Mouse (Mus musculus) neural tube, embryonic 15.5 days (tissue): ENCODE data around the gene Daam1. TPM values are rescaled to one million over a fixed set of nuclear protein-coding genes. Genes with fewer than 3 reads are reported as not detected.

Source experiments
- ATAC-seq: fragments of 200-750 bp; cut with Nextera tagmentation; 2 replicates; pipeline ENCODE4 v1.8.0; 2017; ENCODE audit warnings: mild to moderate bottlenecking, moderate TSS enrichment, moderate library complexity; ENCODE audit not compliant: low FRiP score
- H3K27ac ChIP-seq: fragments of 300-500 bp; sonication (generic); replicated peaks from 2 replicates; pipeline ENCODE4 v1.5.1; 2015; ENCODE audit warnings: mild to moderate bottlenecking, inconsistent platforms
- H3K27me3 ChIP-seq: fragments of 300-500 bp; sonication (generic); replicated peaks from 2 replicates; pipeline ENCODE4 v1.6.1; 2015; ENCODE audit warnings: inconsistent platforms
- H3K36me3 ChIP-seq: fragments of 300-500 bp; sonication (generic); 2 replicates; pipeline ENCODE4 v1.6.1; 2015; ENCODE audit warnings: inconsistent platforms
- H3K4me1 ChIP-seq: fragments of 300-500 bp; sonication (generic); 2 replicates; pipeline ENCODE4 v1.6.1; 2015; ENCODE audit warnings: inconsistent platforms
- H3K4me2 ChIP-seq: fragments of 300-500 bp; sonication (generic); 2 replicates; pipeline ENCODE4 v1.6.1; 2015; ENCODE audit warnings: inconsistent platforms, mild to moderate bottlenecking, moderate library complexity
- H3K4me3 ChIP-seq: fragments of 300-500 bp; sonication (generic); replicated peaks from 2 replicates; pipeline ENCODE4 v1.5.1; 2015; ENCODE audit warnings: mild to moderate bottlenecking, inconsistent platforms
- H3K9ac ChIP-seq: fragments of 300-500 bp; sonication (generic); replicated peaks from 2 replicates; pipeline ENCODE4 v1.6.1; 2015; ENCODE audit warnings: mild to moderate bottlenecking, inconsistent platforms
- H3K9me3 ChIP-seq: fragments of 300-500 bp; sonication (generic); replicated peaks from 2 replicates; pipeline ENCODE4 v1.6.1; 2016; ENCODE audit warnings: inconsistent platforms
- WGBS: fragments of 180-500 bp; shearing (Covaris S2); methylation state at CpG from one replicate; pipeline ENCODE4 v1.1.7; 2015; ENCODE audit warnings: mixed read lengths; 5-methylcytosine and 5-hydroxymethylcytosine counted together
- polyA plus RNA-seq: library from polyadenylated mRNA; unstranded; fragments of >200 nt; fragmentation: Nextera tagmentation; extraction: Ambion mirVana; gene quantifications from 2 replicates; pipeline ENCODE4 v1.2.1, GENCODE M21; 2015

Daam1 gene
- polyA plus RNA-seq = 21.4 and 24.1 TPM in 2 replicates

DNA sequence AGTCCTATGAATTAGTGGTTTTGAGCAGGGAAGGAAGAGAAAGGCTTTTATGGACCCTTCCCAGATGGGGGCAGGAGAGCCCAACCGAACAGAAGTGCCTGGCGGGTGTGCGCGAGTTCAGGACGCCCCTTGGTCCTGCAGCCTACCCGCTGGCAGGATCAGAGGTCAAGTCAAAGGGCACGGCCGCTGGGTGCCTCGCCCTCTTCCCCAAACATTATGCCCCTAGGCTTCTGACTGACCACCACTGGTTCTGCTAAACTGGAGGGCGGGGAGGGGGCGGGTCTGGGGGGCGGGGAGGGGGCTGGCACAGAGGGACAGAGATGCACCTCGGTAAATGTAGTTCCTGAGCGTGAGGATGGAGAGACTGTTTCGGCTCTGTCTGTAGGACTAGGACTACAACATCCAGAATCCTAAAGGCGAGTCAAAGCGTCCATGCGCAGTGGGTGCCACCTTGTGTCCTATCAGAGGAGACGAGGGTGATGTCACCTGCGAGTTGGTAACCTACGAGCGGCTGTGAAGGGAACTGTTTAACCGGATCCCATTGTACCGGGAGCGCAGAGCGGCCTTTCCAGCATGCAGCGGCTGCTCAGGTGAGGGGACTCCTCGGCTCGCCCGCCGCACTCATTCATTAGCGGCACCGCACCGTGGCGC lies at the start of gene Daam1:
Gene Daam1, plus strand, starts transcription at position 472 of the 651 bp plus-strand sequence.
- peak within 1 kb of the TSS; percentile 94 for H3K9ac ChIP-seq
- peak within 1 kb of the TSS; percentile 82 for H3K4me3 ChIP-seq
- H3K9me3 ChIP-seq = no peaks in the 10 kb centered on the region
- H3K36me3 ChIP-seq = no peaks in the 10 kb centered on the region
- no peaks in the 10 kb centered on the region for H3K27me3 ChIP-seq
- peaks cover 40% of the 10 kb centered on the region for H3K4me1 ChIP-seq
- peak within 1 kb of the TSS; percentile 72 for H3K4me2 ChIP-seq
- peak; percentile 100 for ATAC-seq
- under 1% methylated on average over 35 of the region's 35 CpGs for WGBS
- H3K27ac ChIP-seq = peak within 1 kb of the TSS; percentile 97

DNA sequence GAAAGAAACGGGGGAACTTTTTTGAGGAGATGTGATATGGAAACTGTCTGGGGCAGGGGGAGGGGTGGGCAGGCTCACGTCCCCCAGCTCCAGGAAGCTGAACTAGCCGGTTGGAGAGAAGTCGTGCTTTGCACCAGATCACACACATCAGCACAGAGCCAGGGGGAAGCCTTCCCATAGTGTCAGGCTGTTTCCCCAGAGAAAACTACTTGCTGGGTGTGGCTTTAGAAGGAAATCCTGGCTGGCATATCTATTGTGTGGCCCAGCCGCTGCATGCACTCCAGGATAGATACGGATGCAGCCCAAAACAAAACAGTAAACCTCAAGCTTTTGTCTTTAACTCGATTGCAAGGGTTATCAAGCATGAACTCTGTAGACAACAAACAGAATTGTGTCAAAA lies 49.7 kb upstream of the Daam1 start:
- Histone ChIP-seq H3K4me1 (peaks cover 9% of the 10 kb centered on the region), H3K9ac (no peak overlapping the region), H3K27me3 (no peaks in the 10 kb centered on the region), H3K4me2 (no peak overlapping the region), H3K9me3 (no peaks in the 10 kb centered on the region), H3K4me3 (no peak overlapping the region), H3K27ac (no peak overlapping the region), H3K36me3 (no peaks in the 10 kb centered on the region)
- 72% methylated on average over 7 of the region's 7 CpGs for WGBS
- ATAC-seq = no peak

DNA sequence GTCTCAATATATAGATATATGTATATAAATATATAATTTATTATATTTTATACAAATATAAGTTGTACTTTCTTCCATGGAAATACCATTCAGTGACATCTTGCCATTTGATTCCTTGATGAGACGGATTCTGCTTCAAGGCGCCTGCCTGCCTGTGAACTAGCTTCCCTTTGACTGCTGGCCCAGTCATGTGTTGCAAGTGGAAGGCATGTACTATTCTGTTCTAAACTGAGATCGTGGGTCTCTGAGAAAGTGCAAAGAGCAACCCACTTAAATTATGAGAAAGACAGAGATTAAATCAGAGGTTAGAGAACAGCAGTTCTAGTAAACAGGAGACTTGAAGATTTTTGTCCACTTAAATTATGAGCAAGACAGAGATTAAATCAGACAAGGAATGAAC lies 46.9 kb upstream of the Daam1 start:
- Histone ChIP-seq H3K27me3 (no peaks in the 10 kb centered on the region), H3K4me3 (no peak overlapping the region), H3K9ac (no peak overlapping the region), H3K9me3 (no peaks in the 10 kb centered on the region), H3K4me2 (no peak overlapping the region), H3K4me1 (no peaks in the 10 kb centered on the region), H3K27ac (no peak overlapping the region), H3K36me3 (no peaks in the 10 kb centered on the region)
- no peak for ATAC-seq
- 87% methylated on average over 3 of the region's 3 CpGs for WGBS

DNA sequence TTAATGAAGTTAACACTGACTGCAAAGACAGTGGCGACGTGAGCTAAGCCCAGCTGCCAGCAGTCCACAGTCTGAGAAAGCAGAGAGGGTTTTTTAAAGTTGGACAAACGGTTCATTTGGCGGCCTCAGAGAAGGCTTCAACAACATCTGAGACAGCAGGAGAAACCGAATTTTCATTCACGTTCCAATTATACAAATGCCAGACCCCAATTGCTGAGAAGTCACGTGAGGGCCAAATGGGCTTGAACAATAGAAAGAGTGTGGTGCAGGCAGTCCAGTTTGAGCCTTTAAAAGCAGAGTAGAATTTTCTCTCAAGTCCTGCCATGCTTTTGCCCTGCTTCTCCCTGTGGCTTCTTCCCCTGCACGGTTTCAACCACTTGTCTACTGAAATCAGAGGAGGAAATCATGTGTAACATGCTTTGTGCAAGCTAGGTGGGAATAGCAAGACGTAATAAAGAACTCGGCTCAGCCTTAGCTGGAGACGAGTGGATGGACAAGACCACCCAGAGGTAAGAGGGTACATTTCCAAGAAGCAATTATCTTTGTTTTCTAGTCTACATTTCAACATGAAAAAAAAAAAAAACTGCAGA lies 46.1 kb upstream of the Daam1 start:
- no peaks in the 10 kb centered on the region for H3K4me1 ChIP-seq
- H3K27ac ChIP-seq = no peak overlapping the region
- ATAC-seq = no peak
- H3K4me3 ChIP-seq = no peak overlapping the region
- no peak overlapping the region for H3K9ac ChIP-seq
- no peaks in the 10 kb centered on the region for H3K9me3 ChIP-seq
- H3K27me3 ChIP-seq = no peaks in the 10 kb centered on the region
- H3K36me3 ChIP-seq = no peaks in the 10 kb centered on the region
- 58% methylated on average over 11 of the region's 11 CpGs for WGBS
- H3K4me2 ChIP-seq = no peak overlapping the region

DNA sequence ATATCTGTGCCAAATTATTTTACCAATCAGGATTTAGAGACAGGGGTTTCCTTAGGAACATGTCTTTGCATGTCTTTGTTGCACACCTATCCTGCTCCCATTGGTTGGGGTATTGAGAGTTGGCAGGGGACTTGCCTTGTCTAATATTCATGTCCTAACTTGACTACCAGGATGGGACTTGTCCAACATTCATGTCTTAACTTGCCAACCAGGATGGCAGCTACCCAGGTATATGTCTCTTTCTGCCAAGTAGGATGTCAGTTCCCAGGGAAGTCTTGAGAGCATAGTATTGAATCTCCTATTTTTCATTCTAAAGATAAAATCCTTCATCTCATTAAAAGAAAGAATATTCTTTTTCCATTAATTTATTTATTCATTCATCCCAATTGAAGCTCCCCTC lies 44.4 kb upstream of the Daam1 start:
- H3K36me3 ChIP-seq = no peaks in the 10 kb centered on the region

DNA sequence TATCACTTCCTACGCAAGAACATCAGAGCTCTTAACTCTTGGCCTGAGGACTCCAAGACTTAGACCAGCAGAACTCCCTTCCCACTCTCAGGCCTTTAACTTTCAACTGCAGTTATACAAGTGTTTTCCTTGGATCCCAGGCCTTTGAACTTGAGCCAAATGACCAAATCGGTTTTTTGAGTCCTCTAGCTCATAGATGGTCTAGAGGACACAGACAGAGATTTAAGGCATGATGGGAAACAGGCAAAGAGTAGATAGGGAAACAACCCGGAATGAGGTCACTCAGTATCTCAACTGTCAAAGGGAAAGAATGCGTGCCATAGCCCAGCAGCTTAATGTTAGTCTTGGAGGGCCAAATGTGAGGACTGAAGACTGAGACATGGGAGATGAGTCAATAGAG lies 42.1 kb upstream of the Daam1 start:
- ATAC-seq = no peak
- Histone ChIP-seq H3K27ac (no peak overlapping the region), H3K9me3 (no peaks in the 10 kb centered on the region), H3K4me2 (no peak overlapping the region), H3K4me3 (no peak overlapping the region), H3K36me3 (no peaks in the 10 kb centered on the region), H3K9ac (no peak overlapping the region), H3K4me1 (no peaks in the 10 kb centered on the region), H3K27me3 (no peaks in the 10 kb centered on the region)
- WGBS = 89% methylated on average over 4 of the region's 4 CpGs

More for the DNA sequence above, 44.4 kb upstream of the Daam1 start:
- Histone ChIP-seq H3K9ac (no peak overlapping the region), H3K27me3 (no peaks in the 10 kb centered on the region), H3K4me3 (no peak overlapping the region), H3K27ac (no peak overlapping the region), H3K4me1 (no peaks in the 10 kb centered on the region), H3K4me2 (no peak overlapping the region), H3K9me3 (no peaks in the 10 kb centered on the region)
- no peak for ATAC-seq

DNA sequence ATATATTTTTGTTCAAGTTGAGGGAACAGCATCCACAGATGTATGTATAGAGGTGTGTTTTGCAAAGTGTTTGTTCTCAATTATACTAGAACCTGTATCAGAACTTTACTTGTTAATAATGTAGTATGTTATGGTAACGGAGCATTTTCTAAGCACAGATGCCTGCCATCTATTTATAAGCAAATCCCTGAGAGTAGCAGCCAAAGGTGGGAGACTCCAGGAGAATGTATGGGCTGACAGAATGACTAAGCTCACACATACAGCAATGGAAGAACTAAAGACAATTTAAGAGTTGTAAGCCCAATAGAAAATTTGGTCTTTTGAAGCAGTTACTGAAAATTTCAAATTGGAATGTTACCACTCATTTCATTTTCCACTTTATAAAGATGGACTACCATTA lies 40.3 kb upstream of the Daam1 start:
- Histone ChIP-seq H3K4me3 (no peak overlapping the region), H3K27me3 (no peaks in the 10 kb centered on the region), H3K36me3 (no peaks in the 10 kb centered on the region), H3K4me2 (no peak overlapping the region), H3K4me1 (no peaks in the 10 kb centered on the region), H3K9me3 (no peaks in the 10 kb centered on the region), H3K9ac (no peak overlapping the region), H3K27ac (no peak overlapping the region)
- ATAC-seq = no peak
- 93% methylated on average over 1 of the region's 1 CpGs for WGBS

DNA sequence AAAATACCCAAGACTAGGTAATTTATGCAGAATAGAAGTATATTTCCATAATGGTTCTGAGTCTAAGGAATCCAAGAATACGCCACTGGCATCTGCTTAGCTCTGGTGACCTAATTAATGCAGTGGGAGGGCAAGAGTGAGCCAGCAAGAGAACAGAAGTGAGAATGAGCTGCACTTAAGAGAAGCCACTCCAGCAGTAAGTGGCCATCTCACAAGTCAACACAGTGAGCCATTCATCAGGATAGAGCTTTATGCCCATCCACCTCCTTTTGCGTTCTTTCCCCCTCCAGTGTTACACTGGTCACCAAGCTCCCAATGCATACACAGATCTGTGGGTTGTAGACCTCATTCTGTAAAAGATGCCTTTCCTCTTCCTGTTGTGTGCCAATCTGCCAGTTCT lies 37.8 kb upstream of the Daam1 start:
- H3K4me3 ChIP-seq = no peak overlapping the region
- 82% methylated on average over 2 of the region's 2 CpGs for WGBS
- no peak overlapping the region for H3K4me2 ChIP-seq
- H3K9ac ChIP-seq = no peak overlapping the region
- H3K9me3 ChIP-seq = no peaks in the 10 kb centered on the region
- no peak for ATAC-seq
- H3K27me3 ChIP-seq = no peaks in the 10 kb centered on the region
- H3K36me3 ChIP-seq = no peaks in the 10 kb centered on the region
- peaks cover 4% of the 10 kb centered on the region for H3K4me1 ChIP-seq
- H3K27ac ChIP-seq = no peak overlapping the region

DNA sequence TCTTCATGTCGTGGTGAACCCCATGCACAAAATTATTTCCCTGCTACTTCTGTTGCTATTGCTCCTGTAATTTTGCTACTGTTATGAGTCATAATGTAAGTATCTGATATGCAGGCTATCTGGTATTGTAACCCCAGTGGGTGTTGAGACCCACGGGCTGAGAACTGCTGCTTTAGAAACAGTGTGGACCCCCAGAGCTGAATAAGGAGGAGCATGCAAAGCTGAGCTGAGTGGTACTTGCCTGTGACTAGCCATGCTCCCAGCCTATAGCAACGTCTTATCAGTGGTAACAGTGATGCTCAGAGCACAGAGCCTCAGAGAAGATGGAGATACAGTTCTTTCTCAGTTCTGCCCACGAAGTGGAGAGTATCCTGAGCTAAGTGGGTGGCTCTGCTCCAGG lies 35.3 kb upstream of the Daam1 start:
- 66% methylated on average over 4 of the region's 4 CpGs for WGBS
- no peak overlapping the region for H3K4me3 ChIP-seq
- no peak for ATAC-seq

DNA sequence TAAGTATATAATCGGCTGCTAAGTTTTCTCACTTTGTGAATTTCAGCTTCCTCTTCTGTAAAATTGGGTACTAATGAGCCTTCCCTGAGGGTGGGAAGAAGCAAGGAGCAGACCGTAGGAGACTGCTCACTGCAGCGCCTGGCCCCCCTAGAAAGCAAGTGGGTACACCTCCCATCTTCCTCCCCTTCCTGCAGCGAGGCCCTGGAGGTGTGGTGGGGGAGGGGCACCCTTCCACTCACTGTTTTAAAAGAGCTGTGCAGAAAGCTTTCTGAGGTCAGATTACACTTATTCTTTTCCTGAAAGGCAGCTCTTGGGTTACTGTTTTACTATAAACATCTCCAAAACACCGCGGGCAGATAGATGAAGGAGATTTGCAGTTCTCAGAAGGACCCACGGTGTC lies 34.4 kb upstream of the Daam1 start:
- Histone ChIP-seq H3K4me1 (peaks cover 4% of the 10 kb centered on the region), H3K9me3 (no peaks in the 10 kb centered on the region), H3K27ac (no peak overlapping the region), H3K36me3 (no peaks in the 10 kb centered on the region), H3K9ac (no peak overlapping the region), H3K4me2 (peak overlapping the region; percentile 19; the same call in 1 of the 2 replicates), H3K27me3 (no peaks in the 10 kb centered on the region), H3K4me3 (no peak overlapping the region)
- ATAC-seq = no peak
- WGBS = 10% methylated on average over 7 of the region's 7 CpGs

More for the DNA sequence above, 35.3 kb upstream of the Daam1 start:
- H3K9ac ChIP-seq = no peak overlapping the region
- peaks cover 4% of the 10 kb centered on the region for H3K4me1 ChIP-seq
- no peaks in the 10 kb centered on the region for H3K9me3 ChIP-seq
- no peaks in the 10 kb centered on the region for H3K27me3 ChIP-seq
- no peak overlapping the region for H3K27ac ChIP-seq
- H3K36me3 ChIP-seq = no peaks in the 10 kb centered on the region
- no peak overlapping the region for H3K4me2 ChIP-seq

DNA sequence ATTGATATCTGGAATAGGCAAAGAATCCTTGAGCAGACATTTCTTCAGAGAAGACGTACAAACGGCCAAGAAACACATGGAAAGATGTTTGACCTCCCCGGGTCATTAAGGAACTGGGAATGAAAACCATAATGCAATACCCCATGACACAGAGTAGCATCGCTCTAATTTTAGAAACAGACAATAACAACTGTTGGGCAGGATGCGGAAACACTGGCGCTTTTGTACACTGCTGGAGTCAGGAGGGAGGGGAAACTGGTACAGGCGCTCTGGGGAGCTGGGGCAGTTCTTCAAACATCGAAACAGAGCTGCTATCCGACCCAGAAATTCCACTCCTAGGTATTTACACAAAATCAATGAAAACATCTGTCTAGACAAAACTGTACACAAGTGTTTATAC lies 23.6 kb upstream of the Daam1 start:
- no peaks in the 10 kb centered on the region for H3K4me1 ChIP-seq
- H3K27me3 ChIP-seq = no peaks in the 10 kb centered on the region
- no peak overlapping the region for H3K27ac ChIP-seq
- no peak overlapping the region for H3K4me2 ChIP-seq
- no peaks in the 10 kb centered on the region for H3K36me3 ChIP-seq
- WGBS = 78% methylated on average over 9 of the region's 9 CpGs
- no peak overlapping the region for H3K9ac ChIP-seq
- no peaks in the 10 kb centered on the region for H3K9me3 ChIP-seq
- ATAC-seq = no peak
- no peak overlapping the region for H3K4me3 ChIP-seq

DNA sequence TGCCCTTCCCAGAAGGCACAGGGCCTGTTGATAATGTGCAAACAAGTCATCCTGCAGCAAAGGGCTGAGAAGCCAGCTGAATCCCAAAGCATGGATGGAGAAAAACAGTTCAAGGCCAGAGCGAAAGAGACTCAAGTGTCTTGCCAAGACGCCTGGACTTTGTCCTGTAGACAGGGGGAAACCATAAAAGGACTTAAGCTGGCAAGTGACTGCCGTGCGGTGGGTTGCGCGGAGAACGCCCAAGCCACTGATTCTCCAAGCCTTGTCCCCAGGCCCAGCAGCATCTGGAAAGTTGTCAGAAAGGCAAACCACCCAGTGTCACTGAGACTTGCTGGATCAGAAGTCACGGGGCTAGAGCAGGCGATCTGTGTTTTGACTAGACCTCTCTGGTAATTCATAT lies 22.2 kb upstream of the Daam1 start:
- Histone ChIP-seq H3K4me2 (no peak overlapping the region), H3K27ac (no peak overlapping the region), H3K9me3 (no peaks in the 10 kb centered on the region), H3K36me3 (no peaks in the 10 kb centered on the region), H3K27me3 (no peaks in the 10 kb centered on the region), H3K4me3 (no peak overlapping the region), H3K9ac (no peak overlapping the region), H3K4me1 (no peaks in the 10 kb centered on the region)
- no peak for ATAC-seq
- WGBS = 96% methylated on average over 9 of the region's 9 CpGs
